Mouse (Mus musculus) forelimb bud, embryonic 11.5 days (tissue): ENCODE data around the gene Gm10840.
"Not testable (repeated sequence)": the region's sequence is repeated elsewhere in the genome, so short reads cannot be mapped to it uniquely, and the experiment has no call there.

Experiments
- DNase-seq: peaks from one replicate; pipeline ENCODE4 v3.0.0-alpha.2; 2012; ENCODE audit warnings: low read depth, low spot score

Gm10840 gene

GRCm38 (mm10) chr11:106160841-106161721, at the start of gene Gm10840, which contains the start of gene Limd2:
TSS of gene Gm10840 (plus strand) at chr11:106160850.
TSS of gene Limd2 (minus strand) at chr11:106160860.
- DNase-seq = peak; percentile 64

GRCm38 (mm10) chr11:106111688-106112087, 49.0 kb upstream of the Gm10840 start:
- DNase-seq = no peak

- DNase-seq = no peak
These were observed 38.4 kb upstream of the Gm10840 start for GRCm38 (mm10) chr11:106122221-106122620.

- DNase-seq = no peak
These were observed 37.9 kb upstream of the Gm10840 start for GRCm38 (mm10) chr11:106122736-106123135.

- no peak for DNase-seq
These were observed 35.9 kb upstream of the Gm10840 start for GRCm38 (mm10) chr11:106124784-106125183.

GRCm38 (mm10) chr11:106125827-106126226, 34.8 kb upstream of the Gm10840 start:
- DNase-seq = no peak

GRCm38 (mm10) chr11:106126727-106127373, 33.8 kb upstream of the Gm10840 start:
- DNase-seq = not testable (repeated sequence)

GRCm38 (mm10) chr11:106129477-106129876, 31.2 kb upstream of the Gm10840 start:
- DNase-seq = no peak

GRCm38 (mm10) chr11:106132516-106132915, 28.1 kb upstream of the Gm10840 start:
- no peak for DNase-seq

- no peak for DNase-seq
These were observed 25.8 kb upstream of the Gm10840 start for GRCm38 (mm10) chr11:106134580-106135528.

- no peak for DNase-seq
These were observed 9.4 kb upstream of the Gm10840 start for GRCm38 (mm10) chr11:106151219-106151618.

GRCm38 (mm10) chr11:106152132-106152531, 8.5 kb upstream of the Gm10840 start:
- DNase-seq = no peak

- no peak for DNase-seq
These were observed 6.6 kb upstream of the Gm10840 start for GRCm38 (mm10) chr11:106154091-106154490.

GRCm38 (mm10) chr11:106154770-106155169, 5.9 kb upstream of the Gm10840 start:
- no peak for DNase-seq

- DNase-seq = no peak
These were observed 4.9 kb upstream of the Gm10840 start for GRCm38 (mm10) chr11:106155761-106156160.

GRCm38 (mm10) chr11:106156257-106156656, 4.4 kb upstream of the Gm10840 start:
- DNase-seq = no peak

- DNase-seq = no peak
These were observed 3.5 kb upstream of the Gm10840 start for GRCm38 (mm10) chr11:106157154-106157553.

- DNase-seq = no peak
These were observed 2.3 kb upstream of the Gm10840 start for GRCm38 (mm10) chr11:106158081-106158929.

GRCm38 (mm10) chr11:106158930-106159215, 1.8 kb upstream of the Gm10840 start:
- no peak for DNase-seq

- DNase-seq = peak; percentile 76
These were observed 1.3 kb upstream of the Gm10840 start for GRCm38 (mm10) chr11:106159216-106159920.
